Mouse (Mus musculus) hindbrain, embryonic 16.5 days (tissue): Measurements from ENCODE around the gene Serpina6. TPM values are rescaled to one million over a fixed set of nuclear protein-coding genes. Genes with fewer than 3 reads are reported as not detected.

Experiments used
- ATAC-seq: fragments of 200-750 bp; cut with Nextera tagmentation; 2 replicates; pipeline ENCODE4 v1.8.0; 2017; ENCODE audit warnings: moderate TSS enrichment, moderate library complexity
- H3K27ac ChIP-seq: fragments of 300-500 bp; sonication (generic); 2 replicates; pipeline ENCODE4 v1.5.1; 2014; ENCODE audit warnings: low read depth, mild to moderate bottlenecking, control low read depth, low read length, moderate library complexity
- H3K27me3 ChIP-seq: fragments of 300-500 bp; sonication (generic); replicated peaks from 2 replicates; pipeline ENCODE4 v1.6.1; 2014; ENCODE audit warnings: low read length; ENCODE audit not compliant: control insufficient read depth, insufficient read depth
- H3K36me3 ChIP-seq: fragments of 300-500 bp; sonication (generic); 2 replicates; pipeline ENCODE4 v1.6.1; 2014; ENCODE audit warnings: mild to moderate bottlenecking, low read length, moderate library complexity, mixed read lengths; ENCODE audit not compliant: control insufficient read depth, insufficient read depth
- H3K4me1 ChIP-seq: fragments of 300-500 bp; sonication (generic); 2 replicates; pipeline ENCODE4 v1.6.1; 2014; ENCODE audit warnings: low read depth, low read length; ENCODE audit not compliant: control insufficient read depth, insufficient read depth
- H3K4me2 ChIP-seq: fragments of 300-500 bp; sonication (generic); 2 replicates; pipeline ENCODE4 v1.6.1; 2014; ENCODE audit warnings: mild to moderate bottlenecking, low read length, control low read depth, moderate library complexity
- H3K4me3 ChIP-seq: fragments of 300-500 bp; sonication (generic); 2 replicates; pipeline ENCODE4 v1.5.1; 2014; ENCODE audit warnings: mild to moderate bottlenecking, low read length, control low read depth, moderate library complexity
- H3K9ac ChIP-seq: fragments of 300-500 bp; sonication (generic); 2 replicates; pipeline ENCODE4 v1.6.1; 2014; ENCODE audit warnings: low read depth, mild to moderate bottlenecking, control low read depth, low read length, moderate library complexity
- H3K9me3 ChIP-seq: fragments of 300-500 bp; sonication (generic); 2 replicates; pipeline ENCODE4 v1.6.1; 2014; ENCODE audit warnings: mild to moderate bottlenecking, low read length, moderate library complexity; ENCODE audit not compliant: control insufficient read depth
- WGBS: fragments of 180-500 bp; shearing (Covaris S2); extraction: QIAGEN DNeasy Blood & Tissue Kit; methylation state at CpG from one replicate; pipeline ENCODE4 v1.1.7; 2014; 5-methylcytosine and 5-hydroxymethylcytosine counted together
- polyA plus RNA-seq: library from polyadenylated mRNA; unstranded; fragments of >200 nt; fragmentation: Nextera tagmentation; extraction: Ambion mirVana; gene quantifications from 2 replicates; pipeline ENCODE4 v1.2.1, GENCODE M21; 2015

Gene Serpina6
- polyA plus RNA-seq, result not detected in 2 replicates

- Histone ChIP-seq H3K4me1 (no peaks in the 10 kb centered on the region), H3K4me3 (no peak within 1 kb of the TSS), H3K36me3 (no peaks in the 10 kb centered on the region), H3K27me3 (no peaks in the 10 kb centered on the region), H3K9me3 (no peaks in the 10 kb centered on the region), H3K4me2 (no peak within 1 kb of the TSS), H3K9ac (no peak within 1 kb of the TSS), H3K27ac (no peak within 1 kb of the TSS)
- no peak for ATAC-seq
- 84% methylated on average over 9 of the region's 9 CpGs for WGBS
Measured at GRCm38 (mm10) chr12:103656848-103657626, at the start of gene Serpina6. Gene Serpina6, minus strand, starts transcription at chr12:103657212.

GRCm38 (mm10) chr12:103706113-103706512 is 49.1 kb upstream of the Serpina6 start:
- no peak for ATAC-seq

DNA sequence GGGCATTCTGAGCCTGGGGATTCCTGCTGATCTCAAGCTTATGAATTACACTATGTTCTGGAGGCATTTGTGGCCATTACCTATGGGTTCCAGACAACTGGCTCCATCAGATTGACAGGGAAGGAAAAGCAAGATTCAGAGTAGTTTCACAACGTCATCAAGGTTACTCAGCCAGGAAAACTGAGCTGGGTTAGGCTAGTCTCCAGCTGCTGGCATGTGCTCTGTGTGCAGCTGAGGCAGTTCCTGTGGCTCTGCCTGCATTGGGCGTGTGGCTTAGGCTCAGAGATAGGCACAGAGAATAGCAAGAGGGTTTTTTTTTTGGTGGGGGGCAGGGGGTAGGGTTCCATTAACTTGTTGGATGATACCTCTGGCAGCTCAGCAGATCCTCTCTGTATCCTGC is 48.5 kb upstream of the Serpina6 start:
- Histone ChIP-seq H3K4me2 (no peak overlapping the region), H3K4me3 (no peak overlapping the region), H3K36me3 (no peaks in the 10 kb centered on the region), H3K4me1 (no peaks in the 10 kb centered on the region), H3K9ac (no peak overlapping the region), H3K27me3 (no peaks in the 10 kb centered on the region), H3K9me3 (no peaks in the 10 kb centered on the region), H3K27ac (no peak overlapping the region)
- ATAC-seq, result no peak
- WGBS, result 61% methylated on average over 2 of the region's 2 CpGs

More at GRCm38 (mm10) chr12:103706113-103706512, 49.1 kb upstream of the Serpina6 start:
- Histone ChIP-seq H3K4me3 (no peak overlapping the region), H3K4me2 (no peak overlapping the region), H3K4me1 (no peaks in the 10 kb centered on the region), H3K27me3 (no peaks in the 10 kb centered on the region), H3K9ac (no peak overlapping the region), H3K9me3 (no peaks in the 10 kb centered on the region), H3K36me3 (no peaks in the 10 kb centered on the region), H3K27ac (no peak overlapping the region)
- 84% methylated on average over 4 of the region's 4 CpGs for WGBS

DNA sequence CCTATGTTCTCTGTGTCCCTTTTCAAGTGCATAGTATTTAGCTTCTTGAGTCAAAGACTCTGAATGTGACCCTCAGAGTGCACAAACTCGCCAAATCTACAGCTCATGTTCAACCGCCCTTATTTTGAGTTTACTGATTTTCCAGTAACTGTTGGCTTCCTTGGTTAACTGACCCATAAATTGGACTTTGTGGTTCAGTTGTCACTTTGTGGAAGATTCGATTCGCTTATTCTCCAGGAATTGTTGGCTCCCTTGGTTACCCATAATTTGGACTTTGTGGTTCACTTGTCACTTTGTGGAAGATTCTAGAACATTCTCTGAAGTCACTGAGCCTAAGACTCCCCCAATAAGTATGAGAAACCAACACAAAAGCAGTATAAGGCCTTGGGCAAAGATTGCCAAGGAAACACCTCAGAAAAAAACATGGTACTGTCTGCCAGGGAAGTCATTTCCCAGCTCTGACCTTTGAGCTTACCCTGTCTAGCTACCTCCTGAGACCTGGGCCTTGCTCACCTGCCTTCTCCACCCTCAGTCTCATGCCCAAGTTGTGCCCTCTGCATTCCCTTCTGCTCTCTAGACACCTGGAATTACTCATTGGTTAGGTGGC is 43.2 kb upstream of the Serpina6 start:
- H3K27ac ChIP-seq, result no peak overlapping the region
- no peaks in the 10 kb centered on the region for H3K9me3 ChIP-seq
- H3K27me3 ChIP-seq, result no peaks in the 10 kb centered on the region
- no peak overlapping the region for H3K9ac ChIP-seq
- no peak overlapping the region for H3K4me3 ChIP-seq
- no peaks in the 10 kb centered on the region for H3K4me1 ChIP-seq
- no peak for ATAC-seq
- H3K4me2 ChIP-seq, result no peak overlapping the region
- H3K36me3 ChIP-seq, result no peaks in the 10 kb centered on the region
- WGBS, result 84% methylated on average over 4 of the region's 4 CpGs

DNA sequence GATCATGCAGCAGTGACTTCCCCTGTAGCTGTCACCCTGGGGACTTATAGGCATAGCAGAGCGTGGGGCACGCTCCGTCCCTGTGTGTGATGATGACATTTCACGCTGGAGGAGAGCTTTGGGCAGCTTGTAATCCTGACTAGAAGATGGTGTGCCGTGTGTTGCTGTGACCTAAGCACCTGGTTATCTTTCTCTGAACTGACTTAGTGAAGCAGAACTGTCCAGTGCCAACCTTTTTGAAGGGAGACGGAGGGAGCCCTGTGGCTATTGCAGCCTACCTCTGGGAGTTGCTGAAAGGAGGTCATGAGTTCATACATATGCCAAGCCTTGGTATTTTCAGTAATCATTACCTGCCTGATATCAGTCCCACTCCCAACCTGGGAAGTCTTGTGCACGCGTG is 38.4 kb upstream of the Serpina6 start, which contains the start of gene Serpina1f:
TSS of gene Serpina1f (minus strand) at position 101 of the 400 bp plus-strand sequence.
- WGBS, result 89% methylated on average over 8 of the region's 8 CpGs
- no peaks in the 10 kb centered on the region for H3K9me3 ChIP-seq
- H3K4me1 ChIP-seq, result no peaks in the 10 kb centered on the region
- H3K4me3 ChIP-seq, result no peak within 1 kb of the TSS
- H3K36me3 ChIP-seq, result no peaks in the 10 kb centered on the region
- no peak within 1 kb of the TSS for H3K4me2 ChIP-seq
- H3K27me3 ChIP-seq, result no peaks in the 10 kb centered on the region
- no peak within 1 kb of the TSS for H3K27ac ChIP-seq
- no peak within 1 kb of the TSS for H3K9ac ChIP-seq
- no peak for ATAC-seq

DNA sequence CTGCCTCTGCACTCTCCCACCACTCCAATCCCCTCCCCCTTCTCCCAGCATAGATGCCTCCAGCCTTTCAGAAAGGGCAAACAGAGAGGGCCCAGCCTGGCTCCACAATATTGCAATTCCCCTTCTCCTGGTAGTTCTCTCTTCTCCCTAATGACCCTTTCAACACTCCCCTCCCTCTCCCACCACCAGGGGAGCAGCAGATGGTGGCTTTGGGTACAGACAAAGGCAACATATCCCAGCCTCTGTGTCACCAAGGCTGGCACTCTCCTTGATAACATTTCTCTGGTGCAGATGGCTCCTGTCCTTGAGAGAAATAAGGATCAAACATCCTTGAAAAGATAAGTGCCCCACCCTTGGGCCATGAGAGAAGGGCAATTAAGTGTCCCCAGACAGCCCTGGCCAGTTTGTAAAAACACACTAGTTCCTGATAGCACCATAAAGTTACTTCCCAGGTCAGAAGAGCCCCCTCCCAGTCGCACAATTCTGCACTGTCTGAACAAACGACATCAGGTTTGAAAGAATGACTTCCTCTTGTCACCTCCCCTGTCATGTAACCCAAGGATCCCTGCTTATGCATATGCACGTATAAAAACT is 31.3 kb upstream of the Serpina6 start:
- no peak overlapping the region for H3K4me2 ChIP-seq
- H3K27me3 ChIP-seq, result no peaks in the 10 kb centered on the region
- H3K27ac ChIP-seq, result no peak overlapping the region
- WGBS, result 56% methylated on average over 3 of the region's 3 CpGs
- H3K9me3 ChIP-seq, result no peaks in the 10 kb centered on the region
- no peak overlapping the region for H3K9ac ChIP-seq
- H3K4me3 ChIP-seq, result no peak overlapping the region
- no peaks in the 10 kb centered on the region for H3K36me3 ChIP-seq
- no peak for ATAC-seq
- H3K4me1 ChIP-seq, result no peaks in the 10 kb centered on the region

- no peaks in the 10 kb centered on the region for H3K9me3 ChIP-seq
- no peak overlapping the region for H3K27ac ChIP-seq
- ATAC-seq, result no peak
- H3K9ac ChIP-seq, result no peak overlapping the region
- H3K4me2 ChIP-seq, result no peak overlapping the region
- no peak overlapping the region for H3K4me3 ChIP-seq
- no peaks in the 10 kb centered on the region for H3K36me3 ChIP-seq
- H3K4me1 ChIP-seq, result no peaks in the 10 kb centered on the region
- 59% methylated on average over 7 of the region's 7 CpGs for WGBS
- H3K27me3 ChIP-seq, result no peaks in the 10 kb centered on the region
Measured at GRCm38 (mm10) chr12:103687021-103687420, 30.0 kb upstream of the Serpina6 start.

DNA sequence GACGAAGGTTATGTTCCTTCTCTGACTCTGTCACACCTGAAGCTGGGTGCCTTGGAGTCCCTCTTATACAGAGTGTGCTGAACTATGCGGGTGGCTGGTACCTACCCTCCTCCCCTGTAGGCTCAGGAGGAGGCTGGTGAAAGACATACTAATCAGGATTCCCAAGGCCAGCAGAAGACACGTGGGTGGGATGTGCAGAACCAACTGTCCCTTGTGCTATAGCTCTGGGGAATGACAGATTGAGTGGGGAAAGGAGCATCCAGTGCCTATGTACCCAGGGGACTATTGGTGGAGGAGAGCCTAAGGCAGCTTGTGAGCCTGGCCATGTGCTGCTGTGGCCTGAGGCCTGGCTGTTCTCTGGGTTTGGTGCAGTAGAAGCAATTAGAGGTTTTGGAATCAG is 29.0 kb upstream of the Serpina6 start:
- Histone ChIP-seq H3K27me3 (no peaks in the 10 kb centered on the region), H3K4me2 (no peak overlapping the region), H3K36me3 (no peaks in the 10 kb centered on the region), H3K27ac (no peak overlapping the region), H3K4me3 (no peak overlapping the region), H3K9me3 (no peaks in the 10 kb centered on the region), H3K4me1 (no peaks in the 10 kb centered on the region), H3K9ac (no peak overlapping the region)
- WGBS, result 78% methylated on average over 3 of the region's 3 CpGs
- ATAC-seq, result no peak

DNA sequence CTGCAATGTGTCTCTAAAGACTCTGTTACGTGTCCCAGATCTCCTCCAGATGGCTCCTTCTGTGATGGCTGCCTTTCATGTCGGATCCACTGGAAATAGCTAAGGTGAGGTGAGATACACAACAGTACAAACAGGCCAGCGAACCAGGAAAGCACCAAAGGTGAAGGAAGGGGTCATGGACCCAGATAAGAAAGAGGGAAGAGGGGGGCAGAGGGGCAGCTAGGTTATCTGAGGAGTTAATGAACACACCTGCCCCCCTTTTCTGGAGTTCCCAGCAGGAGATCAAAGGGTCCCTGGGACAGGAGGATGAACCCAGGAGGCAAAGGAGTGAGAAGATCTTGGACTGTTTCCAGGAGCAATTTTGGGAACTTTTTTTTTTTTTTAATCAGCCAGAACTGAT is 28.4 kb upstream of the Serpina6 start:
- Histone ChIP-seq H3K4me1 (no peaks in the 10 kb centered on the region), H3K27ac (no peak overlapping the region), H3K9me3 (no peaks in the 10 kb centered on the region), H3K27me3 (no peaks in the 10 kb centered on the region), H3K4me3 (no peak overlapping the region), H3K9ac (no peak overlapping the region), H3K36me3 (no peaks in the 10 kb centered on the region), H3K4me2 (no peak overlapping the region)
- 81% methylated on average over 3 of the region's 3 CpGs for WGBS
- no peak for ATAC-seq
